Mouse (Mus musculus): ENCODE measurements around the gene Lyrm4. TPM values are rescaled to one million over a fixed set of nuclear protein-coding genes. Genes with fewer than 3 reads are reported as not detected.

Lyrm4 gene
- 21.3 and 22.1 TPM in 2 replicates for polyA plus RNA-seq (2015; fragmentation: Nextera tagmentation; extraction: Ambion mirVana)

DNA sequence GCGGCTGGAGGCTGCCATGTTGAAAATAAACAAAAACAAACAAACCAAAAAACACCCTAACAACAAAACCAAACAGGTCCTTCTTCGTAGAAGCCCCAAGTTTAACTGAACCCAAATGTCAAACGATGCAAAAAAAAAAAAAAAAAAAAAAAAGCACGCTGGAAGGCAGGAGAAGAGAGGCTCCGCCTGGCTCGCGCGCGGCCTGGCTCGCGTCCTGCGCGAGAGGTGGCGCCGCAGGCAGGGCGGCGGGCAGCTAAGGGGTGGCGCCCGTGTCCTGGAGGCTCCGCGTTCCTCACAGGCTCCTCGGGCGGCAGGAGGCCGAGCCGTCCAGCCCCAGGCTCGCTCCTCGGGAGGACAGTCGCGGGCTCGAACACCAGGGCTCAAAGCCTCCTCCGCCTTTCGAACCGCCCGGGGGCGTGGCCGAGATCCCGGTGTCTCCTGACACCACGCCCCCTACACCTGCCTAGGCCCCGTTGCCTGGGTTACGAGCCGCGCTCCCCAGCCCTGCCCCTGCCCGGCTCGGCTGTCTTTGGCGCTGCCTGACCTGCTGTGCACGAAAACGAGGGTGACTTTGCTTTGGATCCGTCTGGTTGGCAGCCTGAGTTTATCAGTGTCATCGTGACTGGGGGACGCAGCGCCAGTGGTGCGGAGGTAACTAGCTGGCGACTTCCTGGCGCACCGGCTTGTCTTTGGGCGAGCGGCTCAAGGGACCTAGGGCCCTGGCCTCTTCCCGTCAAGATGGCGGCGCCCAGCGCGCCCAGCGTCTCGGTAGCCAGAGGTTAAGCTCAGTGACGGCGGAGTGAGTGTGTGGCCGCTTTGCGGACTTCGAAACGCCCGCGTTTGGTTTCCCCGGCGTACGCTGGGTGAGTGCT is at the start of gene Lyrm4, which contains the start of gene Fars2:
Lyrm4 (minus strand) TSS at position 384 of the 872 bp plus-strand sequence.
Fars2 (plus strand) TSS at position 270 of the 872 bp plus-strand sequence.
- Histone ChIP-seq H3K4me1 (peaks cover 5% of the 10 kb centered on the region; the same call in 1 of the 2 replicates), H3K36me3 (no peaks in the 10 kb centered on the region), H3K9me3 (replicated peaks) (no peaks in the 10 kb centered on the region), H3K9ac (peak within 1 kb of the TSS; percentile 58), H3K4me2 (replicated peaks) (peak within 1 kb of the TSS; percentile 91), H3K4me3 (replicated peaks) (peak within 1 kb of the TSS; percentile 67), H3K27me3 (no peaks in the 10 kb centered on the region), H3K27ac (replicated peaks) (peak within 1 kb of the TSS; percentile 97)
- ATAC-seq (ENCODE audit: insufficient number of reproducible peaks, low FRiP score, low TSS enrichment, low read depth), result peak; percentile 99
- under 1% methylated on average over 75 of the region's 75 CpGs for WGBS

GRCm38 (mm10) chr13:36163898-36164297 is 46.6 kb upstream of the Lyrm4 start:
- no peaks in the 10 kb centered on the region for H3K9me3 ChIP-seq (replicated peaks)
- no peaks in the 10 kb centered on the region for H3K36me3 ChIP-seq
- H3K27ac ChIP-seq (replicated peaks), result no peak overlapping the region
- H3K4me1 ChIP-seq, result no peaks in the 10 kb centered on the region
- WGBS, result 72% methylated on average over 1 of the region's 1 CpGs
- H3K4me2 ChIP-seq (replicated peaks), result no peak overlapping the region
- ATAC-seq (ENCODE audit: insufficient number of reproducible peaks, low FRiP score, low TSS enrichment, low read depth), result no peak
- H3K4me3 ChIP-seq (replicated peaks), result no peak overlapping the region
- H3K27me3 ChIP-seq, result no peaks in the 10 kb centered on the region
- H3K9ac ChIP-seq, result no peak overlapping the region

DNA sequence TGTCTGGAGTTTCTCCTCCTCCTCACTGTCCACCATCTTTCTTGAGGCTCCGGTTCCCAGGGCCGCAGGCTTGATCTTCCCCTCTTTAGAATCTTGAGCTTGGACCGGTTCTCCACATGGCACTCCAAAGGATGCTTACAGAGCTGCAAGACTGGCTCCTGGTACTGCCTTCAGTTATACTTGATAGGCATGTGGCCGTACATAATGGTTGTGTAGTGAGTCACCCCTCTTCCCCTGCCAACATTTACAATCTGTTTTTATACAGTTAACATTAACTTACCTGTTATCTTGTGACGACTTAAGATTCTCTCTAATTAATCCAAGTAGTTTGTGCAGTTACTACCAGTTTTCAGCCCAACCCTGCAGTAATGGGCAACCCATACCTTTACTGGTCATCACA is 46.1 kb upstream of the Lyrm4 start:
- no peaks in the 10 kb centered on the region for H3K27me3 ChIP-seq
- H3K27ac ChIP-seq (replicated peaks), result no peak overlapping the region
- no peaks in the 10 kb centered on the region for H3K36me3 ChIP-seq
- no peaks in the 10 kb centered on the region for H3K4me1 ChIP-seq
- no peak overlapping the region for H3K9ac ChIP-seq
- no peak overlapping the region for H3K4me2 ChIP-seq (replicated peaks)
- no peak overlapping the region for H3K4me3 ChIP-seq (replicated peaks)
- 91% methylated on average over 5 of the region's 5 CpGs for WGBS
- no peak for ATAC-seq (ENCODE audit: insufficient number of reproducible peaks, low FRiP score, low TSS enrichment, low read depth)
- no peaks in the 10 kb centered on the region for H3K9me3 ChIP-seq (replicated peaks)

- no peak overlapping the region for H3K4me3 ChIP-seq (replicated peaks)
- no peak for ATAC-seq (ENCODE audit: insufficient number of reproducible peaks, low FRiP score, low TSS enrichment, low read depth)
- 88% methylated on average over 7 of the region's 7 CpGs for WGBS
- H3K27ac ChIP-seq (replicated peaks), result no peak overlapping the region
- 0 out of 2 replicates have a peak, but pooled peaks cover 6% of the 10 kb centered on the region for H3K4me1 ChIP-seq
- no peak overlapping the region for H3K4me2 ChIP-seq (replicated peaks)
- no peaks in the 10 kb centered on the region for H3K27me3 ChIP-seq
- H3K9me3 ChIP-seq (replicated peaks), result no peaks in the 10 kb centered on the region; the same call in 1 of the 2 replicates
- H3K36me3 ChIP-seq, result no peaks in the 10 kb centered on the region
- no peak overlapping the region for H3K9ac ChIP-seq
Observed at GRCm38 (mm10) chr13:36156340-36156931, 39.1 kb upstream of the Lyrm4 start.

DNA sequence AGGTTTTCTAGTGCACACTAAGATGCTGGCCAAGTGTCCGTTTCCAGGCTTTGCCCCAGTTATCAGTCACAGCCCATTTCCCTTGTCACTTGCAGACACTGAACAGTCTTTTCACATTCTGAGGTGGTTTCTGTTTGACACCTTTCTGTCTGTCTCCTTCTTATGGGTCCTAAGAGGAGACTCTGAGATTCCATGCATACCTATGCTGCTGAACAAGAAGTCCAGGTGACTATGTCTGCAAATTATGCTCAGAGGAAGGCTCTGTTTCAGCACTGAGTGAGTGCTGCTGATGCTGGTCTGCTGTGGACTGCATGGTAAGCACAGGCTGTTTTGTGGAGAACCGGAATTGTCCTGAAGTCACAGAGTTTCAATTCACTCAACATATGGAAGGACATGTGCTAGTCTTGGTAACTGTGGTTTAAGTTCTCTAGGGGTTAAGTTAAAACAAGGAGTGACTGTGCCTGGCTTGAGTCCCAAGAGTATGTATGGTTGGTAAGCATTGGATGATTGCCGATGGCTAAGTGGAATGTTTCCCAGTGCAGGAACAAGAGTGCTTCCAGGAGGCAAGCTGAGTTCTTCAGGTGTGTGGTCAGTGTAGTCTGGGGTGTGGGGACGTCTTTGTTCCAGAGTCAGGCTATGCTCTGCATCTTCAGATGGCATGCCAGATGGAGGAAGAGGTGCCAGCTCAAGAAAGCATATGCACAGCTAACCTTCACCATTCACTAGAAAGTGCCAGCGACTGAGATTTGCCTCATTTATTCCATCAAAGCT is 35.6 kb upstream of the Lyrm4 start:
- Histone ChIP-seq H3K4me3 (replicated peaks) (no peak overlapping the region), H3K4me1 (0 out of 2 replicates have a peak, but pooled peaks cover 6% of the 10 kb centered on the region), H3K9ac (no peak overlapping the region), H3K27ac (replicated peaks) (no peak overlapping the region), H3K4me2 (replicated peaks) (no peak overlapping the region), H3K27me3 (no peaks in the 10 kb centered on the region), H3K36me3 (no peaks in the 10 kb centered on the region), H3K9me3 (replicated peaks) (no peaks in the 10 kb centered on the region; the same call in 1 of the 2 replicates)
- WGBS, result 59% methylated on average over 5 of the region's 5 CpGs
- ATAC-seq (ENCODE audit: insufficient number of reproducible peaks, low FRiP score, low TSS enrichment, low read depth), result peak; percentile 15; the same call in 1 of the 2 replicates

GRCm38 (mm10) chr13:36150272-36150671 is 32.9 kb upstream of the Lyrm4 start:
- no peak for ATAC-seq (ENCODE audit: insufficient number of reproducible peaks, low FRiP score, low TSS enrichment, low read depth)
- 0 out of 2 replicates have a peak, but pooled peaks cover 6% of the 10 kb centered on the region for H3K4me1 ChIP-seq
- no peak overlapping the region for H3K27ac ChIP-seq (replicated peaks)
- H3K36me3 ChIP-seq, result no peaks in the 10 kb centered on the region
- no peak overlapping the region for H3K4me2 ChIP-seq (replicated peaks)
- no peaks in the 10 kb centered on the region for H3K27me3 ChIP-seq
- H3K9me3 ChIP-seq (replicated peaks), result no peaks in the 10 kb centered on the region
- H3K4me3 ChIP-seq (replicated peaks), result no peak overlapping the region
- no peak overlapping the region for H3K9ac ChIP-seq
- 50% methylated on average over 5 of the region's 5 CpGs for WGBS

DNA sequence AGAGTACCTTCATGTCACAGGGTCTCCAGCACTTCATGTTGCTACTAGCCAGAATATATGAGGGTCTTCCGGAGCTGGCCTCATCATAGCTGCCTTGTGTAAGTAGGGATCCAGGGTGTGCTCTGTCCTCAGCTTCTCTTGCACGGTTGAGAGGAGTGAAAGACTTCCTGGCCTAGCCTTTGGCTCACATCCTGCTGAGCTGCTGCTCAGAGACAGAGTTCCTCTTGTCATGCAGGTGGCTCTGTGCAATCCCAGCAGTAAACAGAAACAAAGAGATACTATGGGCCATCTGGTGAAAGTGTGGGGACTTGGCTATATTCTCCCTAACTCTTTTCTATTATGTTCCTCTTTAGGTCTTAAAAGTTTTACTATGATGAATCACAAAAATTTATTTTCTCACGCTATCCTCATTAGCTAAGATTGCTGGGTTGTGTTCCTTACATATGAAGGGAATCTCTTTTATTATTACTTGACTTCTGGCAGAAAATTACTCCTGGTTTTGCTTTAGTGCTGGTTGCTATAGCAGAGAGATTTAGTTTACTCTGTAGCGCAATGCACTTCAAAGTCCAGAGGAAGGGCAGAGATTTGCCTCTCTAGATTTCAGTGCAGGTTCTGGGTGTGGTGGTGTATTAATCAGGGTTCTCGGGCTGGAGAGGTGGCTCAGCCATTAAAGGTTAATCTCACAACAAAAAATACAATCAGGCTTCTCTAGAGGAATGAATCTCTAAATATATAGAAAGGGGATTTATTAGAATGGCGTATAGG is 32.0 kb upstream of the Lyrm4 start:
- 52% methylated on average over 6 of the region's 6 CpGs for WGBS

DNA sequence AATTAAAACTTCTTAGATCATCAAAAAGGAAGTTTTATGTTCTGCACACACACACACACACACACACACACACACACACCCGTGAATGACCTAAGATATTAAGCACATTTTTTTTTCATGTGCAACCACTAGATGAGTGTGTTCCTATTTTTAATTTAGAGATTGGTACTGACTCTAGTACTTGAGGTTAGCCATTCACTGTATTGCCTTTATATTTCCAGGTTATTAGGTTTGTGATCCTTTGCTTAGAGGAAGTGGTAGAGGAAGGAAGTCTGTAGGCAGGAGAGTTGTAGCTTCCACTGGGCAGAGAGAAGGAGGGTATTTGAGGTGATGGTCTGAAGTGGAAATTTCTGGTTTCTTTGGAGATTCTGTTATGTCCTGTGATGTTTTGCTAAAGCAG is 28.3 kb upstream of the Lyrm4 start:
- no peaks in the 10 kb centered on the region for H3K27me3 ChIP-seq
- 83% methylated on average over 1 of the region's 1 CpGs for WGBS
- H3K4me3 ChIP-seq (replicated peaks), result no peak overlapping the region
- no peaks in the 10 kb centered on the region for H3K4me1 ChIP-seq
- no peak overlapping the region for H3K27ac ChIP-seq (replicated peaks)
- no peak overlapping the region for H3K4me2 ChIP-seq (replicated peaks)
- H3K9me3 ChIP-seq (replicated peaks), result no peaks in the 10 kb centered on the region
- H3K36me3 ChIP-seq, result no peaks in the 10 kb centered on the region
- ATAC-seq (ENCODE audit: insufficient number of reproducible peaks, low FRiP score, low TSS enrichment, low read depth), result no peak
- no peak overlapping the region for H3K9ac ChIP-seq

More for the DNA sequence above, 32.0 kb upstream of the Lyrm4 start:
- H3K4me2 ChIP-seq (replicated peaks), result no peak overlapping the region
- H3K9me3 ChIP-seq (replicated peaks), result no peaks in the 10 kb centered on the region
- no peaks in the 10 kb centered on the region for H3K27me3 ChIP-seq
- H3K27ac ChIP-seq (replicated peaks), result no peak overlapping the region
- ATAC-seq (ENCODE audit: insufficient number of reproducible peaks, low FRiP score, low TSS enrichment, low read depth), result no peak
- no peaks in the 10 kb centered on the region for H3K36me3 ChIP-seq
- H3K4me1 ChIP-seq, result 0 out of 2 replicates have a peak, but pooled peaks cover 6% of the 10 kb centered on the region
- no peak overlapping the region for H3K4me3 ChIP-seq (replicated peaks)
- H3K9ac ChIP-seq, result no peak overlapping the region

- Histone ChIP-seq H3K27me3 (no peaks in the 10 kb centered on the region), H3K27ac (replicated peaks) (no peak overlapping the region), H3K9me3 (replicated peaks) (no peaks in the 10 kb centered on the region), H3K9ac (no peak overlapping the region), H3K4me3 (replicated peaks) (no peak overlapping the region), H3K36me3 (no peaks in the 10 kb centered on the region), H3K4me2 (replicated peaks) (no peak overlapping the region), H3K4me1 (no peaks in the 10 kb centered on the region)
- 68% methylated on average over 5 of the region's 5 CpGs for WGBS
- ATAC-seq (ENCODE audit: insufficient number of reproducible peaks, low FRiP score, low TSS enrichment, low read depth), result no peak
Observed at GRCm38 (mm10) chr13:36140247-36141016, 23.1 kb upstream of the Lyrm4 start.

GRCm38 (mm10) chr13:36139703-36140102 is 22.4 kb upstream of the Lyrm4 start:
- Histone ChIP-seq H3K9ac (no peak overlapping the region), H3K4me3 (replicated peaks) (no peak overlapping the region), H3K27ac (replicated peaks) (no peak overlapping the region), H3K4me1 (no peaks in the 10 kb centered on the region), H3K9me3 (replicated peaks) (no peaks in the 10 kb centered on the region), H3K27me3 (no peaks in the 10 kb centered on the region), H3K36me3 (no peaks in the 10 kb centered on the region), H3K4me2 (replicated peaks) (no peak overlapping the region)
- 73% methylated on average over 5 of the region's 5 CpGs for WGBS
- ATAC-seq (ENCODE audit: insufficient number of reproducible peaks, low FRiP score, low TSS enrichment, low read depth), result no peak

All from embryonic facial prominence, embryonic 15.5 days (tissue).